Mouse (Mus musculus) midbrain, embryonic 13.5 days (tissue): ENCODE measurements around the gene Usp25. TPM values are rescaled to one million over a fixed set of nuclear protein-coding genes. Genes with fewer than 3 reads are reported as not detected.

Experiments used
- ATAC-seq: fragments of 200-750 bp; cut with Nextera tagmentation; 2 replicates; pipeline ENCODE4 v1.8.0; 2017; ENCODE audit warnings: mild to moderate bottlenecking, moderate TSS enrichment, moderate library complexity
- H3K27ac ChIP-seq: fragments of 300-500 bp; sonication (generic); 2 replicates; pipeline ENCODE4 v1.5.1; 2015; ENCODE audit warnings: inconsistent platforms, mild to moderate bottlenecking, moderate library complexity
- H3K27me3 ChIP-seq: fragments of 300-500 bp; sonication (generic); 2 replicates; pipeline ENCODE4 v1.6.1; 2015; ENCODE audit warnings: mild to moderate bottlenecking, inconsistent platforms
- H3K36me3 ChIP-seq: fragments of 300-500 bp; sonication (generic); 2 replicates; pipeline ENCODE4 v1.6.1; 2015; ENCODE audit warnings: mild to moderate bottlenecking, inconsistent platforms
- H3K4me1 ChIP-seq: fragments of 300-500 bp; sonication (generic); replicated peaks from 2 replicates; pipeline ENCODE4 v1.6.1; 2015; ENCODE audit warnings: inconsistent platforms
- H3K4me2 ChIP-seq: fragments of 300-500 bp; sonication (generic); replicated peaks from 2 replicates; pipeline ENCODE4 v1.6.1; 2015; ENCODE audit warnings: moderate library complexity, mild to moderate bottlenecking, inconsistent platforms
- H3K4me3 ChIP-seq: fragments of 300-500 bp; sonication (generic); replicated peaks from 2 replicates; pipeline ENCODE4 v1.5.1; 2015; ENCODE audit warnings: mild to moderate bottlenecking, inconsistent platforms
- H3K9ac ChIP-seq: fragments of 300-500 bp; sonication (generic); replicated peaks from 2 replicates; pipeline ENCODE4 v1.6.1; 2015; ENCODE audit warnings: mild to moderate bottlenecking, inconsistent platforms
- H3K9me3 ChIP-seq: fragments of 300-500 bp; sonication (generic); 2 replicates; pipeline ENCODE4 v1.6.1; 2016; ENCODE audit warnings: mild to moderate bottlenecking, inconsistent platforms
- WGBS: fragments of 180-500 bp; shearing (Covaris S2); methylation state at CpG from one replicate; pipeline ENCODE4 v1.1.7; 2015; 5-methylcytosine and 5-hydroxymethylcytosine counted together
- polyA plus RNA-seq: library from polyadenylated mRNA; unstranded; fragments of >200 nt; fragmentation: Nextera tagmentation; extraction: Ambion mirVana; gene quantifications from 2 replicates; pipeline ENCODE4 v1.2.1, GENCODE M21; 2015

Gene Usp25
- polyA plus RNA-seq, 1 experiment from 2014 or later = 10.1 TPM

- H3K4me2 ChIP-seq = no peak overlapping the region
- no peak overlapping the region for H3K27ac ChIP-seq
- H3K4me1 ChIP-seq = 0 out of 2 replicates have a peak, but pooled peaks cover 6% of the 10 kb centered on the region
- ATAC-seq = no peak
- peaks cover 11% of the 10 kb centered on the region for H3K36me3 ChIP-seq
- no peaks in the 10 kb centered on the region for H3K27me3 ChIP-seq
- H3K4me3 ChIP-seq = no peak overlapping the region
- H3K9ac ChIP-seq = no peak overlapping the region
- no peaks in the 10 kb centered on the region for H3K9me3 ChIP-seq
- 96% methylated on average over 7 of the region's 7 CpGs for WGBS
These were observed 81.6 kb downstream of the Usp25 start for GRCm38 (mm10) chr16:77095017-77095551.

GRCm38 (mm10) chr16:77099018-77099869 is 85.7 kb downstream of the Usp25 start:
- Histone ChIP-seq H3K9ac (no peak overlapping the region), H3K9me3 (no peaks in the 10 kb centered on the region), H3K4me1 (0 out of 2 replicates have a peak, but pooled peaks cover 6% of the 10 kb centered on the region), H3K4me2 (no peak overlapping the region), H3K27me3 (no peaks in the 10 kb centered on the region), H3K36me3 (peaks cover 5% of the 10 kb centered on the region; the same call in 1 of the 2 replicates), H3K27ac (no peak overlapping the region), H3K4me3 (no peak overlapping the region)
- 56% methylated on average over 8 of the region's 8 CpGs for WGBS
- peak; percentile 75 for ATAC-seq

- no peak overlapping the region for H3K4me2 ChIP-seq
- H3K9ac ChIP-seq = no peak overlapping the region
- no peaks in the 10 kb centered on the region for H3K27me3 ChIP-seq
- H3K36me3 ChIP-seq = no peaks in the 10 kb centered on the region
- no peak overlapping the region for H3K27ac ChIP-seq
- ATAC-seq = no peak
- 0 out of 2 replicates have a peak, but pooled peaks cover 6% of the 10 kb centered on the region for H3K4me1 ChIP-seq
- H3K4me3 ChIP-seq = no peak overlapping the region
- no peaks in the 10 kb centered on the region for H3K9me3 ChIP-seq
- 94% methylated on average over 5 of the region's 5 CpGs for WGBS
These were observed 90.2 kb downstream of the Usp25 start for GRCm38 (mm10) chr16:77103637-77104264.

- ATAC-seq = no peak
- H3K4me3 ChIP-seq = no peak overlapping the region
- no peaks in the 10 kb centered on the region for H3K4me1 ChIP-seq
- no peak overlapping the region for H3K27ac ChIP-seq
- 91% methylated on average over 1 of the region's 1 CpGs for WGBS
- H3K36me3 ChIP-seq = peaks cover 22% of the 10 kb centered on the region
- no peaks in the 10 kb centered on the region for H3K9me3 ChIP-seq
- H3K9ac ChIP-seq = no peak overlapping the region
- H3K27me3 ChIP-seq = no peaks in the 10 kb centered on the region
- no peak overlapping the region for H3K4me2 ChIP-seq
These were observed 97.8 kb downstream of the Usp25 start for GRCm38 (mm10) chr16:77111268-77111667.

- 82% methylated on average over 1 of the region's 1 CpGs for WGBS
- no peaks in the 10 kb centered on the region for H3K9me3 ChIP-seq
- no peaks in the 10 kb centered on the region for H3K36me3 ChIP-seq
- H3K9ac ChIP-seq = no peak overlapping the region
- no peak for ATAC-seq
- no peak overlapping the region for H3K4me3 ChIP-seq
- peaks cover 9% of the 10 kb centered on the region for H3K4me1 ChIP-seq
- no peaks in the 10 kb centered on the region for H3K27me3 ChIP-seq
- H3K4me2 ChIP-seq = no peak overlapping the region
- H3K27ac ChIP-seq = no peak overlapping the region
These were observed 112.4 kb downstream of the Usp25 start for GRCm38 (mm10) chr16:77125908-77126307.

- WGBS = 30% methylated on average over 5 of the region's 5 CpGs
- no peaks in the 10 kb centered on the region for H3K36me3 ChIP-seq
- ATAC-seq = 0 out of 2 replicates have a peak, but pooled peaks have one; percentile 53
- H3K4me1 ChIP-seq = peaks cover 9% of the 10 kb centered on the region
- no peak overlapping the region for H3K4me3 ChIP-seq
- no peaks in the 10 kb centered on the region for H3K27me3 ChIP-seq
- no peak overlapping the region for H3K27ac ChIP-seq
- no peak overlapping the region for H3K9ac ChIP-seq
- no peaks in the 10 kb centered on the region for H3K9me3 ChIP-seq
- H3K4me2 ChIP-seq = no peak overlapping the region
These were observed 115.2 kb downstream of the Usp25 start for GRCm38 (mm10) chr16:77128683-77129082.

- Histone ChIP-seq H3K9ac (no peak overlapping the region), H3K4me3 (no peak overlapping the region), H3K4me1 (peaks cover 9% of the 10 kb centered on the region), H3K4me2 (no peak overlapping the region), H3K36me3 (no peaks in the 10 kb centered on the region), H3K27me3 (no peaks in the 10 kb centered on the region), H3K27ac (no peak overlapping the region), H3K9me3 (no peaks in the 10 kb centered on the region)
- 91% methylated on average over 5 of the region's 5 CpGs for WGBS
- ATAC-seq = no peak
These were observed 119.5 kb downstream of the Usp25 start for GRCm38 (mm10) chr16:77133055-77133454.

- Histone ChIP-seq H3K9ac (no peak overlapping the region), H3K4me1 (no peaks in the 10 kb centered on the region), H3K9me3 (no peaks in the 10 kb centered on the region), H3K4me2 (no peak overlapping the region), H3K4me3 (no peak overlapping the region), H3K36me3 (no peaks in the 10 kb centered on the region), H3K27me3 (no peaks in the 10 kb centered on the region), H3K27ac (no peak overlapping the region)
- 90% methylated on average over 7 of the region's 7 CpGs for WGBS
- ATAC-seq = no peak
These were observed 127.1 kb downstream of the Usp25 start for GRCm38 (mm10) chr16:77140651-77141050.

GRCm38 (mm10) chr16:77146801-77147200 is 133.3 kb downstream of the Usp25 start:
- Histone ChIP-seq H3K4me2 (no peak overlapping the region), H3K4me3 (no peak overlapping the region), H3K27ac (no peak overlapping the region), H3K4me1 (no peaks in the 10 kb centered on the region), H3K9ac (no peak overlapping the region), H3K27me3 (no peaks in the 10 kb centered on the region), H3K36me3 (no peaks in the 10 kb centered on the region), H3K9me3 (no peaks in the 10 kb centered on the region)
- no peak for ATAC-seq
- 97% methylated on average over 5 of the region's 5 CpGs for WGBS

GRCm38 (mm10) chr16:77150338-77150737 is 136.8 kb downstream of the Usp25 start:
- Histone ChIP-seq H3K4me3 (no peak overlapping the region), H3K4me1 (no peaks in the 10 kb centered on the region), H3K9ac (no peak overlapping the region), H3K27ac (no peak overlapping the region), H3K4me2 (no peak overlapping the region), H3K36me3 (no peaks in the 10 kb centered on the region), H3K9me3 (no peaks in the 10 kb centered on the region), H3K27me3 (no peaks in the 10 kb centered on the region)
- no peak for ATAC-seq
- 60% methylated on average over 8 of the region's 8 CpGs for WGBS

GRCm38 (mm10) chr16:77150884-77151283 is 137.4 kb downstream of the Usp25 start:
- Histone ChIP-seq H3K36me3 (no peaks in the 10 kb centered on the region), H3K4me1 (no peaks in the 10 kb centered on the region), H3K4me3 (no peak overlapping the region), H3K4me2 (no peak overlapping the region), H3K27me3 (no peaks in the 10 kb centered on the region), H3K9me3 (no peaks in the 10 kb centered on the region), H3K27ac (no peak overlapping the region), H3K9ac (no peak overlapping the region)
- ATAC-seq = no peak
- 89% methylated on average over 4 of the region's 4 CpGs for WGBS

- Histone ChIP-seq H3K9ac (no peak overlapping the region), H3K4me2 (no peak overlapping the region), H3K4me3 (no peak overlapping the region), H3K4me1 (no peaks in the 10 kb centered on the region), H3K27me3 (no peaks in the 10 kb centered on the region), H3K27ac (no peak overlapping the region), H3K9me3 (no peaks in the 10 kb centered on the region), H3K36me3 (no peaks in the 10 kb centered on the region)
- no peak for ATAC-seq
- 88% methylated on average over 1 of the region's 1 CpGs for WGBS
These were observed 138.8 kb downstream of the Usp25 start for GRCm38 (mm10) chr16:77152288-77152687.
